Mouse (Mus musculus): Measurements from ENCODE around the gene Gm11992.

DNA sequence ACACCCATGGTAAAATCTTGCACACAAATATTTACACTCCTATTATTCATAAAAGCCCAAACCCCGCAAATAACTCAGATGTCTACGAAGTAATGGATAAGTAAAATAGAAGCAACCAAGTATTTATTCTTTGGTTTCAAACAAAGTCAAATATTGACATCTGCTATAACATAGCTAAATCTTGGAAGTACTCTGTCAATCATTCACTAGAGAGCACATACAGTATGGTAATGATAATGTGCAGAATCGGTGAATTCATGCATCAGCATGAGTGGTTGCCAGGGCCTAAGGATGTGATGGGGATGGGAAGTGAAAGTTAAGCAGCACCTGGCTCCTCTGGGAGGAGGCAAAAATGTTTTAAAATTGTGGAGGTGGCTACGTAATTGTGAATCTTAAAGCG, 28.2 kb upstream of the Gm11992 start:
- no peak for TF ChIP-seq CTCF (IDR thresholded peaks at IDR 0.05; ENCODE audit: extremely low read depth, insufficient read length, insufficient replicate concordance, low read depth, low read length)
- no peak for TF ChIP-seq POLR2A (IDR thresholded peaks at IDR 0.05; ENCODE audit: low read depth, low read length)
